Mouse (Mus musculus) right cerebral cortex, postnatal 14 days (tissue): ENCODE measurements at regions not wholly inside any gene's neighbourhood (a gene's known extent, or its start where the extent isn't known, plus 50 kb on each side); places are given as distances from the start of the nearest gene placed in this dataset.
"Not testable (repeated sequence)": the region's sequence is repeated elsewhere in the genome, so short reads cannot be mapped to it uniquely, and the experiment has no call there.

Experiments
- DNase-seq: peaks from one replicate; pipeline ENCODE4 v3.0.0; 2022

- DNase-seq, result no peak
Observed at GRCm38 (mm10) chr13:72571871-72572270, 56.7 kb upstream of the Irx2 start.

- no peak for DNase-seq
Observed at GRCm38 (mm10) chr13:72572846-72573245, 55.8 kb upstream of the Irx2 start.

- not testable (repeated sequence) for DNase-seq
Observed at GRCm38 (mm10) chr13:72574126-72574525, 54.5 kb upstream of the Irx2 start.

GRCm38 (mm10) chr13:72576485-72576884 is 52.1 kb upstream of the Irx2 start:
- no peak for DNase-seq

GRCm38 (mm10) chr13:72578416-72578815 is 50.2 kb upstream of the Irx2 start:
- DNase-seq, result no peak
